In genomic region chr9:57504891-57505290, GRCm38 (mm10) we compare ENCODE assay signal across 9 mouse cellular contexts. TPM values are rescaled to one million over a fixed set of nuclear protein-coding genes. Genes with fewer than 3 reads are reported as not detected.
DNase-seq lines count a peak whose midpoint lies in the region; ATAC-seq and TF ChIP-seq lines count a peak whose summit lies in the region.
"Had no signal": no experiment of that assay in that cellular context is flagged by ENCODE, and none has a peak within 500 bp of the region (broad histone marks: within the 10 kb centered on the region; RNA-seq: fewer than 3 reads in every experiment).

No protein-coding gene starts in this region.

- TF ChIP-seq EP300 in heart, postnatal 0 days (IDR thresholded peaks at IDR 0.05; ENCODE audit: low read depth), result no peak

- H3K27me3 ChIP-seq in heart, postnatal 0 days (ENCODE audit: control insufficient read depth, insufficient read depth, low read length), result peaks cover 39% of the 10 kb centered on the region
- H3K27me3 ChIP-seq in embryonic facial prominence, embryonic 13.5 days, result peaks cover 70% of the 10 kb centered on the region
- H3K27me3 ChIP-seq in intestine, embryonic 15.5 days (replicated peaks), result peaks cover 64% of the 10 kb centered on the region
- peaks cover 15% of the 10 kb centered on the region; the same call in 1 of the 2 replicates for H3K27me3 ChIP-seq in midbrain, postnatal 0 days (ENCODE audit: insufficient read depth, low read length)

- H3K36me3 ChIP-seq in heart, postnatal 0 days (replicated peaks; ENCODE audit: control insufficient read depth, insufficient read depth, low read length), result no peaks in the 10 kb centered on the region
- H3K36me3 ChIP-seq in embryonic facial prominence, embryonic 13.5 days, result no peaks in the 10 kb centered on the region
- H3K36me3 ChIP-seq in intestine, embryonic 15.5 days, result no peaks in the 10 kb centered on the region
- H3K36me3 ChIP-seq in midbrain, postnatal 0 days (ENCODE audit: insufficient read depth, low read length), result no peaks in the 10 kb centered on the region

- H3K4me1 ChIP-seq in heart, postnatal 0 days (ENCODE audit: control insufficient read depth, insufficient read depth), result peaks cover 28% of the 10 kb centered on the region
- peaks cover 38% of the 10 kb centered on the region for H3K4me1 ChIP-seq in embryonic facial prominence, embryonic 13.5 days
- H3K4me1 ChIP-seq in intestine, embryonic 15.5 days (replicated peaks), result peaks cover 36% of the 10 kb centered on the region
- peaks cover 5% of the 10 kb centered on the region; the same call in 1 of the 2 replicates for H3K4me1 ChIP-seq in midbrain, postnatal 0 days (ENCODE audit: insufficient read depth, low read length)

- 53% methylated on average over 10 of the region's 10 CpGs for WGBS in heart, postnatal 0 days
- WGBS in embryonic facial prominence, embryonic 13.5 days, result 43% methylated on average over 10 of the region's 10 CpGs
- 55% methylated on average over 10 of the region's 10 CpGs for WGBS in intestine, embryonic 15.5 days
- whole genome bisulfite sequencing in midbrain, postnatal 0 days, result 51% methylated on average over 10 of the region's 10 CpGs

- peak overlapping the region; percentile 69; the same call in 1 of the 2 replicates for H3K4me2 ChIP-seq in heart, postnatal 0 days (ENCODE audit: low read depth, low read length)
- H3K4me2 ChIP-seq in embryonic facial prominence, embryonic 13.5 days, result peak overlapping the region; percentile 91
- peak overlapping the region; percentile 95 for H3K4me2 ChIP-seq in intestine, embryonic 15.5 days (replicated peaks)
- peak overlapping the region; percentile 87 for H3K4me2 ChIP-seq in midbrain, postnatal 0 days (ENCODE audit: low read depth, low read length, poor library complexity, severe bottlenecking)

- no peak for TF ChIP-seq CTCF in heart, postnatal 0 days (IDR thresholded peaks at IDR 0.05; ENCODE audit: low read depth)
- TF ChIP-seq CTCF in midbrain, postnatal 0 days (IDR thresholded peaks at IDR 0.05), result no peak

- intact Hi-C loops in heart, postnatal 14 days (cut with DNase I), result no loop called here

- no peak for DNase-seq in heart, postnatal 0 days (ENCODE audit: low spot score)
- no peak for DNase-seq in heart, postnatal 14 days
- no peak for DNase-seq in midbrain, postnatal 0 days (ENCODE audit: low spot score)
- DNase-seq in gastrocnemius, postnatal 4 days (ENCODE audit: low spot score in 2 of 2), result no peak
- no peak for DNase-seq in adrenal gland, postnatal 10 days
- no peak for DNase-seq in lung, postnatal 14 days

- H3K9me3 ChIP-seq in heart, postnatal 0 days (replicated peaks; ENCODE audit: control insufficient read depth, low read length), result no peaks in the 10 kb centered on the region
- no peaks in the 10 kb centered on the region for H3K9me3 ChIP-seq in embryonic facial prominence, embryonic 13.5 days
- no peaks in the 10 kb centered on the region for H3K9me3 ChIP-seq in intestine, embryonic 15.5 days
- H3K9me3 ChIP-seq in midbrain, postnatal 0 days (ENCODE audit: low read length), result no peaks in the 10 kb centered on the region

- no peak for ATAC-seq in heart, postnatal 0 days (ENCODE audit: insufficient read depth, low read depth)
- no peak for ATAC-seq in embryonic facial prominence, embryonic 13.5 days (ENCODE audit: insufficient number of reproducible peaks, insufficient read depth, low FRiP score, low TSS enrichment, low read depth)
- no peak for ATAC-seq in intestine, embryonic 15.5 days
- no peak for ATAC-seq in midbrain, postnatal 0 days (ENCODE audit: low FRiP score)

- H3K27ac ChIP-seq in heart, postnatal 0 days (ENCODE audit: low read depth), result peak overlapping the region; percentile 86; the same call in 1 of the 2 replicates
- no peak overlapping the region for H3K27ac ChIP-seq in embryonic facial prominence, embryonic 13.5 days
- no peak overlapping the region for H3K27ac ChIP-seq in intestine, embryonic 15.5 days
- peak overlapping the region; percentile 45 for H3K27ac ChIP-seq in midbrain, postnatal 0 days (ENCODE audit: low read depth, low read length)

- peak overlapping the region; percentile 41; the same call in 1 of the 2 replicates for H3K4me3 ChIP-seq in heart, postnatal 0 days (ENCODE audit: low read depth, low read length)
- H3K4me3 ChIP-seq in embryonic facial prominence, embryonic 13.5 days, result peak overlapping the region; percentile 49; the same call in 1 of the 2 replicates
- 0 out of 2 replicates have a peak overlapping the region, but pooled peaks have one; percentile 46 for H3K4me3 ChIP-seq in intestine, embryonic 15.5 days (replicated peaks)
- H3K4me3 ChIP-seq in midbrain, postnatal 0 days (ENCODE audit: low read depth, low read length), result peak overlapping the region; percentile 47; the same call in 1 of the 2 replicates

- no peak overlapping the region for H3K9ac ChIP-seq in heart, postnatal 0 days (replicated peaks; ENCODE audit: low read depth, low read length)
- H3K9ac ChIP-seq in embryonic facial prominence, embryonic 13.5 days, result no peak overlapping the region
- no peak overlapping the region for H3K9ac ChIP-seq in intestine, embryonic 15.5 days
- no peak overlapping the region for H3K9ac ChIP-seq in midbrain, postnatal 0 days (replicated peaks; ENCODE audit: low read length, poor library complexity, severe bottlenecking)

RNA-seq across cellular contexts. Expression of gene Rpp25, which starts 1.1 kb away (rescaled TPM):
- total RNA-seq in heart, postnatal 0 days (2014; rRNA removed; ENCODE audit: low replicate concordance), result 13.8 and 21.3 TPM in 2 replicates
- 11.3 and 15.0 TPM in 2 replicates for polyA plus RNA-seq in heart, postnatal 0 days (2015; fragmentation: Nextera tagmentation; extraction: Ambion mirVana)
- total RNA-seq in heart, postnatal 14 days (2021), result 1 to 10 TPM; 1.5 to 1.8 TPM
- polyA plus RNA-seq in embryonic facial prominence, embryonic 13.5 days (2015; fragmentation: Nextera tagmentation; extraction: Ambion mirVana), result 0.61 and 1.3 TPM in 2 replicates
- polyA plus RNA-seq in intestine, embryonic 15.5 days (2015; fragmentation: Nextera tagmentation; extraction: Ambion mirVana), result 7.0 and 8.1 TPM in 2 replicates
- 24.2 and 24.8 TPM in 2 replicates for total RNA-seq in midbrain, postnatal 0 days (2014; rRNA removed)
- 26.5 and 34.5 TPM in 2 replicates for polyA plus RNA-seq in midbrain, postnatal 0 days (2015; fragmentation: Nextera tagmentation; extraction: Ambion mirVana)
- total RNA-seq in gastrocnemius, postnatal 4 days (2021), result under 1 TPM in 1 of 2 experiments, not detected in 1; 0.26 TPM
- 1 to 10 TPM; 1.8 to 3.6 TPM for total RNA-seq in adrenal gland, postnatal 10 days (2021)
- polyA plus RNA-seq: CD4-positive, CD25-positive, alpha-beta regulatory T cell, adult 4 months had no signal

RNA-seq across cellular contexts. Expression of gene Cox5a, which starts 16.2 kb away (rescaled TPM):
- total RNA-seq in heart, postnatal 0 days (2014; rRNA removed; ENCODE audit: low replicate concordance), result 1,146 and 1,154 TPM in 2 replicates
- 4,139 and 4,337 TPM in 2 replicates for polyA plus RNA-seq in heart, postnatal 0 days (2015; fragmentation: Nextera tagmentation; extraction: Ambion mirVana)
- 1,000 to 10,000 TPM; 2,287 to 2,318 TPM for total RNA-seq in heart, postnatal 14 days (2021)
- polyA plus RNA-seq in embryonic facial prominence, embryonic 13.5 days (2015; fragmentation: Nextera tagmentation; extraction: Ambion mirVana), result 473 and 528 TPM in 2 replicates
- polyA plus RNA-seq in intestine, embryonic 15.5 days (2015; fragmentation: Nextera tagmentation; extraction: Ambion mirVana), result 844 and 895 TPM in 2 replicates
- total RNA-seq in midbrain, postnatal 0 days (2014; rRNA removed), result 250 and 266 TPM in 2 replicates
- 1,115 and 1,120 TPM in 2 replicates for polyA plus RNA-seq in midbrain, postnatal 0 days (2015; fragmentation: Nextera tagmentation; extraction: Ambion mirVana)
- total RNA-seq in gastrocnemius, postnatal 4 days (2021), result 100 to 1,000 TPM; 639 to 672 TPM
- 1,000 to 10,000 TPM; 1,277 to 1,442 TPM for total RNA-seq in adrenal gland, postnatal 10 days (2021)

RNA-seq across cellular contexts. Expression of gene Fam219b, which starts 32.4 kb away (rescaled TPM):
- total RNA-seq in heart, postnatal 0 days (2014; rRNA removed; ENCODE audit: low replicate concordance), result 4.5 and 9.2 TPM in 2 replicates
- polyA plus RNA-seq in heart, postnatal 0 days (2015; fragmentation: Nextera tagmentation; extraction: Ambion mirVana), result 8.0 and 8.8 TPM in 2 replicates
- total RNA-seq in heart, postnatal 14 days (2021), result 1 to 10 TPM; 5.0 to 5.9 TPM
- 25.1 and 28.9 TPM in 2 replicates for polyA plus RNA-seq in embryonic facial prominence, embryonic 13.5 days (2015; fragmentation: Nextera tagmentation; extraction: Ambion mirVana)
- 17.2 and 18.2 TPM in 2 replicates for polyA plus RNA-seq in intestine, embryonic 15.5 days (2015; fragmentation: Nextera tagmentation; extraction: Ambion mirVana)
- 20.6 and 29.7 TPM in 2 replicates for total RNA-seq in midbrain, postnatal 0 days (2014; rRNA removed)
- polyA plus RNA-seq in midbrain, postnatal 0 days (2015; fragmentation: Nextera tagmentation; extraction: Ambion mirVana), result 24.8 and 25.6 TPM in 2 replicates
- total RNA-seq in gastrocnemius, postnatal 4 days (2021), result 10 to 100 TPM; 12.3 to 14.0 TPM
- 10 to 100 TPM; 19.6 to 23.4 TPM for total RNA-seq in adrenal gland, postnatal 10 days (2021)

RNA-seq across cellular contexts. Expression of gene Scamp5, which starts 37.0 kb away (rescaled TPM):
- total RNA-seq in heart, postnatal 0 days (2014; rRNA removed; ENCODE audit: low replicate concordance), result 16.1 and 19.6 TPM in 2 replicates
- polyA plus RNA-seq in heart, postnatal 0 days (2015; fragmentation: Nextera tagmentation; extraction: Ambion mirVana), result 7.0 TPM in 2 replicates
- total RNA-seq in heart, postnatal 14 days (2021), result 1 to 10 TPM; 7.4 to 7.7 TPM
- 14.8 and 16.4 TPM in 2 replicates for polyA plus RNA-seq in embryonic facial prominence, embryonic 13.5 days (2015; fragmentation: Nextera tagmentation; extraction: Ambion mirVana)
- 14.1 and 16.4 TPM in 2 replicates for polyA plus RNA-seq in intestine, embryonic 15.5 days (2015; fragmentation: Nextera tagmentation; extraction: Ambion mirVana)
- total RNA-seq in midbrain, postnatal 0 days (2014; rRNA removed), result 389 and 404 TPM in 2 replicates
- 206 and 213 TPM in 2 replicates for polyA plus RNA-seq in midbrain, postnatal 0 days (2015; fragmentation: Nextera tagmentation; extraction: Ambion mirVana)
- total RNA-seq in gastrocnemius, postnatal 4 days (2021), result 10 to 100 TPM; 13.3 to 14.5 TPM
- total RNA-seq in adrenal gland, postnatal 10 days (2021), result 10 to 100 TPM; 15.2 to 19.9 TPM

RNA-seq across cellular contexts. Expression of gene Mpi, which starts 47.7 kb away (rescaled TPM):
- 130 TPM in 2 replicates for total RNA-seq in heart, postnatal 0 days (2014; rRNA removed; ENCODE audit: low replicate concordance)
- 97.7 and 99.1 TPM in 2 replicates for polyA plus RNA-seq in heart, postnatal 0 days (2015; fragmentation: Nextera tagmentation; extraction: Ambion mirVana)
- total RNA-seq in heart, postnatal 14 days (2021), result 100 to 1,000 TPM; 162 to 176 TPM
- polyA plus RNA-seq in embryonic facial prominence, embryonic 13.5 days (2015; fragmentation: Nextera tagmentation; extraction: Ambion mirVana), result 47.1 and 48.8 TPM in 2 replicates
- 50.2 and 55.8 TPM in 2 replicates for polyA plus RNA-seq in intestine, embryonic 15.5 days (2015; fragmentation: Nextera tagmentation; extraction: Ambion mirVana)
- total RNA-seq in midbrain, postnatal 0 days (2014; rRNA removed), result 60.5 and 71.9 TPM in 2 replicates
- polyA plus RNA-seq in midbrain, postnatal 0 days (2015; fragmentation: Nextera tagmentation; extraction: Ambion mirVana), result 57.2 and 61.2 TPM in 2 replicates
- 100 to 1,000 TPM; 112 to 115 TPM for total RNA-seq in gastrocnemius, postnatal 4 days (2021)
- 10 to 100 TPM; 31.1 to 47.1 TPM for total RNA-seq in adrenal gland, postnatal 10 days (2021)

Comparison
In these comparisons a context has a peak if more than half of its experiments do, and no peak if none do; other contexts are left out.
1. H3K27ac ChIP-seq: peak in heart, postnatal 0 days (single experiment) and midbrain, postnatal 0 days (single experiment); none in embryonic facial prominence, embryonic 13.5 days (single experiment) and intestine, embryonic 15.5 days (single experiment).
2. Peak in every context shown above with its lines, with median percentiles within 50 percentile points of each other: H3K4me2 ChIP-seq and H3K4me3 ChIP-seq.